Mouse (Mus musculus): ENCODE data around the gene Gm49510.

The Gm49510 gene

DNA sequence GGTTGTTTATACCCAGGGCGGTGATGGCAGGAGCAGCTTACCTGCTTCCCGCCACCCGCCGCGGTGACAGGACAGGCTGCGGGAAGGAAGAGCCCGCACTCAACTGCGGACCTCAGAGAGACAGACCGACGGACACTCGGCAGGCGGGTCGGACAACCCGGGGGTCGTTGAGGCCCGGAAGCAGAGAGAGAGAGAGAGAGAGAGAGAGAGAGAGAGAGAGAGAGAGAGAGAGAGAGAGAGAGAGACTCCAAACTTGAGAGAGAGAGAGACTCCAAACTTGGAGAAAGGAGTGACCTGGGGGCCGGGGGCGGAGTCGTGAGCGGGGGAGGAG lies at the start of gene Gm49510:
Gm49510 (plus strand) TSS at position 259 of the 331 bp plus-strand sequence.
- DNase-seq (ENCODE audit: low read depth, low spot score): no peak

DNA sequence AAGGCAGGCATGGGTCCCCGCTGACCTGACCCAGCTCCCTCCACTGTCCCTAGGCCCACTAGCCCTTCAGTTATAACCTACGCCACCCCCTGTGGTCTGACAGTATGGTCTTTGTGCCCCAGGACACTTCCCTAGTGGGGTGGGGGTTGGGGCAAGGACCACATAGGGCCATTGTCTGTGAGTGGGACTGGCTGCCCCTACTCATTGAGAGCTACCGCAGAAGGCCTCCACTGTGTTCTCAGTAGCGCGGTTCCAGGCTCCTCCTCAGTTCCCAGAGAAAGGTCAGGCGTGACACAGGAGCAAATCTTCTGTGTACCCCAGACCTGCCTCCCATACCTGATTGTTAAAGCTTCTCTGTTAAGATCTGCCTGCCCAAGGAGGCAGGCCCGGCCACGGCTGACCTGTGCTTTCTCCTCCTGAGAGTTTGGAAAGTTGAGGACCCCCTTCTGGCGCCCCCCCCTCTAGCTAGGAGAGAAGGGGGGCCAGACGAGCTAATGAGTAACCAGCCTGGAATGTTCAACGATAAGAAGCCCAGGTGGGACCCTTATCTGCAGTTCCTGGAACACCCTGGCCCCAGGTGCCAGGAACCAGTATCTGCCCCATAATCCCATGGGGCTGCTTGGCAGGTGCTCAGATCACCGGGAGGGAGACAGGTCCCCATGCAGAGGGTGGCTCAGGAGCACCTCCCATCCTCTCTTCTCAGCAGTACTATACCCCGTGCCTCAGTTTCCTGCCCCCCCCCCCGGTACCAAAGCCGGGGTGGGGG lies 49.2 kb upstream of the Gm49510 start:
- DNase-seq (ENCODE audit: low read depth, low spot score): no peak

DNA sequence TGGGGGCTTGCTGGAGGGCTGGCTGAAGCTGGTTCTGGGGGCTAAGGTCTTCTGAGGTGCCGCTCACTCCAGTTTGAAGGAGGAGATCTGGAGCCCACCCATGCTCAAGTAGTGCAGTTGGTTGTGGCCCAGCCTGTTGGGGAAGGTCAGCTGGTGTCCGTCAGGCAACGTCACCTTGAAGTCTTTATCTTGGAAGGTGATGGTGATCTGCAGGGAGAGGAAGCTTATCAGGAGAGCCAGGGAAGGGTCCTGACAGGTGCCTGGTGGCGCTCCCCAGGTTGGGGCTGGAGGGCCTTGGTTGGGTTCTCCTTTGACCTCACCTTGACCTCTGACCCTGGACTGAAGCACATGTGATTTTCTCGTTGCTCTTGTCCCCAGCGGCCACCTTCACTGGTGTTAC lies 48.5 kb upstream of the Gm49510 start:
- no peak for DNase-seq (ENCODE audit: low read depth, low spot score)

DNA sequence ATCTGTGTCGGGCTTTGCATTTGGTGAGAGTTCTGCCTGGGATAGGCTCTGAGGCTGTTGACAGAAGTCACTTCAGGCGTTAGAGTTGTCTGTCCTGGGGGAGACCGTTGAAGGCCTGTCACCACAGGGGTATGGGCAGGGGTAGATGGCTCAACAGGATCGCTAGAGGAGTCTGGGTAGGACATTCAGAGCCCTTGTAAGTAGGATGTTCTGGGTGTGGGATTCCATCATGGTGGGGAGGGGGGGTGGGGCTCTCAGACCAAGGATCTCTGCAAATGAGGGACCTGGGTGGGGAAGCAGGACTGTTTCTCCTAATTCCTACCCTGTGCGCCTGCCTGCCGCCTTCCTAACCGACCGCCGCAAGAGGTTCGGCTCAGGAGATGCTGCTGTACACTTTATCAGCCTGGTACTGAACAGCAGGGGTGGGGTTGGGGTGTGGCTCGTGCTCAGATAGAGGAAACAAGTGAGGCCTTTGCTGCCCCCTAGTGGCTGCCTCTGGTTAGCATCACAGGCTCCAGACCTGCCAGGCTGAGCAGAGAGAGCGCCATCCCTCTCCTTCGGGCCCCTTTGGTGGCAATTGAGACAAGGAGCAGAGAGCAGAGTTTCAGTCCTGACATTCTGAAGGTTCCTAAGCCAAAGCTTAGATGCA lies 47.8 kb upstream of the Gm49510 start:
- DNase-seq (ENCODE audit: low read depth, low spot score): peak; percentile 82

DNA sequence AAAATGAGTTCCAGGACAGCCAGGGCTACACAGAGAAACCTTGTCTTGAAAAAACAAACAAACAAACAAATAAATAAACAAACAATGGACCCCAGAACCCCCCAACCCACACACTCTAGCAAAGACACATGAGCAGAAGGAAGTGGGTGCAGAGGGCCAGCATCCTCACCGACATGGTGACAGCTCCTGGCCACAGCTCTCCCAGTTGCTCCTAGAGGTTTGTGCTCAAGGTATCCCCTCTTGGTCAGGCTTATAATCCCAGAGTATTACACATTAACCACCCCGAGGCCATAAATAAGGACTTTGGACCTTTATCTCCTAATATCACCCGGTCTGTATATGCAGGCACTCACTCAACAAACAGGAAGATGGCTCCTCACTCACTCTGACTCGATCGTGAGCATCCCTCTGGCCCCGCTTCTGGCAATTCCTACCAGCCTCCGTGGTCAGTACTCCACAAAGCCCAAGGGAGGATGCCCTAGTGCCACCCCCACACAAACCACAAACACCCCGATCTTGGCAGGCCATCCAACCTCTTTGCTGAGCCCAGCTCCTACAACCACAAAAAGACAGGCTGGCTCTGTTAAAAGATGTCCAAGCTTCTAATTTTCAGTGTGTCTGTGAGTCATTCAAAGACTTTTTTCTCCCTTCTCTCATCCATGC lies 44.0 kb upstream of the Gm49510 start, which contains the start of gene Lgals2:
Lgals2 (minus strand) TSS at position 227 of the 663 bp plus-strand sequence.
- no peak for DNase-seq (ENCODE audit: low read depth, low spot score)

DNA sequence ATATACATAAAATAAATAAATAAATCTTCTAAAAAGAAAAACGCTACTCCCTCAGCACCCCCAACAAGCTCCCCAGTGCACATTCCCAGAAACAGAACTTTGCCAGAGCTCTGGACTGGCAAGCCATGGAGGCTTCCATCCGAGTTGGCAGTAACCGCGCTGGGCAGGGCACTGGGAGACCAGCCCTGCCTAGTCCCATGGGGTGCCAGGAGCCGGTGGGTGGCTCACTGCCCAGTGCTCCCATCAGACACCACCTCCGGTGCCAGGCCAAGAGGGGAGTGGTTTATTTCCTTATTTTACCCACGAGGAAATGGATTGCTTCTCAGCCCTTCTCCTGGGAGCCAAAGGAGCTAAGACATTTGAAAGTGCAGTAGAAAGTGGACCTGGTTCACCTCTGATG lies 42.5 kb upstream of the Gm49510 start:
- no peak for DNase-seq (ENCODE audit: low read depth, low spot score)

DNA sequence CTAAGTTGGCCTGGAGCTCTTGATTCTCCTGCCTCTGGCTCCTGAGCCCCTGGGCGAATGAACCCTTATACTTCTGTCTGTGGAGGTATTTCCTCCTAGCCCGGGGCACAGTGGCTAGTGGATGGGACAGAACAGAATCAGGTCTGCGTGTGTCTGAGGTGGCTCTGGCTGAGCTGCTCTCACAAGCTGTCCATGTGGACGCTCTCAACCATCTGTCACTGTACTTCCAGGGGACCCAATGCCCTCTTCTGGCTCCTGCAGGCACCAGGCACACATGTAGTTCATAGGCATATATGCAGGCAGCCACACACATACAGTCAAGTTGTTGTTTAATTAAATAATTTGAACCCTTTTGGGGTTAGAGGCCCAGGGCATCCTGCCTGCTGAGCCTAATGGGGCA lies 40.2 kb upstream of the Gm49510 start:
- no peak for DNase-seq (ENCODE audit: low read depth, low spot score)

DNA sequence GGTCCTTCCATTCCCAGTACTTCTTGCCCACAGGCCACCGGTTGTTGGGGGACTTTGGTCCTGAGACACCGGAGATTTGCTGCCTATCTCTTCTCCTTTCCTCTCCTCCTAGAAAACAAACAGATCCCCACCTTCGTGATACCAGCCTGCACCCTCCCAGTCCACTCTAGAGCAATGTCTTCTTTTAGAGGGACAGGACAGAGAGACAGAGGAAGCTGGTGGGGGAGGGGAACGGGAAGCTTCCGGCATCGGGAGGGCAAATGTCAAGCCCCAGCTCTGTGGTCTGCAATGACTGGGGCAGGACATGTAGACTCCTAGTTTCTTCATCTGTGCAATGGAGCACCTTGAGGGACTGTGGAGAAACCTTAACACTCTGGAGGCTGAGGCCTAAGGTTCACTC lies 39.8 kb upstream of the Gm49510 start:
- no peak for DNase-seq (ENCODE audit: low read depth, low spot score)

DNA sequence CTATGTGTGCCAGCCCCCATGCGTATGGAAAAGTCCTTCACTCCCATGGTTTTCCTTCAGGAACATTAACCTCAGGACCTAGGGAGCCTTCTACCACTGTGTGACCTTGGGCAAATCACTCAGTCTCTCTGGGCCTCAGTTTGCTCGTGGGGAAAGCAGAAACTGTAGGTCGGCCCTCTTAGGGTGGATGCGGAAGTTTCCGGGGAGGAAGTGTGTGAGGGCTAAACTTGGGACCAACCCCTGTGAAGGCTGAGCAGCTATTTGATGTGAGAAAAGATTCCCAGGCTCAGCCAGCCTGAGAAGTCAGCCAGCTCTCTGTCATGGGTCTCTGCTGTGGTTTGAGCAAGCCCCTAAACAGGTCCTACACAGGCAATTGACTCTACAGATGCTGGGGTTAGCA lies 37.2 kb upstream of the Gm49510 start:
- DNase-seq (ENCODE audit: low read depth, low spot score): no peak

DNA sequence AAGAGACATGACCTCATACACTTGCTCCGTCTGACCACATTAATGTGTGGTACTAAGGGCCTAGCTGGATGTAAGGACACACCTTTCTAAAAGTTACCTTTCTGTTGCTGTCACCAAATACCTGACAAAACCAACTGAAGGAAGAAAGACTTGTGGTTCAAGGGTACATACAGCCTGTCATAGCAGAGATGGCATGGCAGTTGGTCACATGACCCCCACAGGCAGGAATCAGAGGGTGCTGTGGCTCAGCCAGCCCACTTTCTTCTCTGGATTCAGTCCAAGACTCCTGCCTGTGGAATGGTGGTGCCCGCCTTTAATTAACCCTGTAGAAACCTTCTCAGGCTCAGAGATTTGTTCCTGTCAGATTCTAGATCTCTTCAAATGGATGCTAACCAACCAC lies 36.3 kb upstream of the Gm49510 start:
- no peak for DNase-seq (ENCODE audit: low read depth, low spot score)

DNA sequence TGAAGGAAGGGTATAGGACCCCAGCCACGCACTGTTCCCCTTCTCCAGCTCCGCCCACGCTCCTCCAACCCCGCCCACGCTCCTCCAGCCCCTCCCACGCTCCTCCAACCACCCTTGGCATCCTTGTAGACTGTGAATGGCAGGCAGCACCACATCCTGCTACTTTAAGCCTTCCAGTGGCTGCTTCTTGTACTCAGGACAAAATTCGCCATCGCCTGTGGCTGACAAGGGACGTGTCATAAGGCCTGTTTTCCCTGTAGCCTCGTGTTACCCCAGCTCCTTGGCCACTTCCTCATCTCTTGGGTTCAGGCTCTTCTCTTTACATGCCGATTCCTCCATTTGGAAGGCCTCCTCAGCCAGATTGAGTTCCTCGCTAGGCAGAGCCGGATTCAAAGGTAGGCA lies 35.6 kb upstream of the Gm49510 start:
- no peak for DNase-seq (ENCODE audit: low read depth, low spot score)

DNA sequence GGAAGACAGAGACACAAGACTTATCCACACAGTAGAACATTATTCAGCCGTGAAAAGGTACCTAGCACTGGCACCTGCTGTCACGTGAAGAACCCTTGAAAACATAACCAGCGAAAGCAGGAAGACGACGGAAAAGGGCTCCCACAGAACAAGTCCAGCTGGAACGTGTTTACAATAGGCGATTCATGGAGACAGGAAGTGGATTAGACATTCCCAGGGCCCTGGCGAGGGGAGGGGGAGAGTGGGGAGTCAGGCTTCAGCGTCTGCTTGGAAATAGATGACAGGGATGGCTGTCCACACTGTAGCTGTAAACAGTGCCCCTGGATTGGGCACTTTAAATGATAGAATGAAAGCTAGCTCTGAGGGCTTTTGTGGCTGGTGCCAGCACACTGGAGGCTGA lies 31.1 kb upstream of the Gm49510 start:
- no peak for DNase-seq (ENCODE audit: low read depth, low spot score)

DNA sequence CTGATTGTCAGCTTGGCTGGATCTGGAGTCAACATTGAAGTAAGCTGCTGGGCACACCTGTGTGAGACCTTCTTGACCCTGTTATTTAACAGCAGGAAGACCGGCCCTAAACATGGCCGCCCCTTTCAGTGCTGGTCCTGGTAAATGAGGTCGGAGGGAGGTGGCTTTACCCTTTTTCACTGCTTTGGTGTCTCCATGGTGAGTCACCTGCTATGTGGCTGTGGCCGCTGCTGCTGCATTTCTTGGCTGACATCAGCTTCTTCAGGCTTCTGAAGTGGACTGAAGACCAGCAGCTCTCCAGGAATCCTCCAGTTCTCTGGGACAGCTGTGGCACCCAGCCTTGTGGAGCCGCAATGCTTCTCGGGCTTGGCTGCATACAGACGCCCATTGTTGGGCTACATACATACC lies 30.6 kb upstream of the Gm49510 start:
- no peak for DNase-seq (ENCODE audit: low read depth, low spot score)

DNA sequence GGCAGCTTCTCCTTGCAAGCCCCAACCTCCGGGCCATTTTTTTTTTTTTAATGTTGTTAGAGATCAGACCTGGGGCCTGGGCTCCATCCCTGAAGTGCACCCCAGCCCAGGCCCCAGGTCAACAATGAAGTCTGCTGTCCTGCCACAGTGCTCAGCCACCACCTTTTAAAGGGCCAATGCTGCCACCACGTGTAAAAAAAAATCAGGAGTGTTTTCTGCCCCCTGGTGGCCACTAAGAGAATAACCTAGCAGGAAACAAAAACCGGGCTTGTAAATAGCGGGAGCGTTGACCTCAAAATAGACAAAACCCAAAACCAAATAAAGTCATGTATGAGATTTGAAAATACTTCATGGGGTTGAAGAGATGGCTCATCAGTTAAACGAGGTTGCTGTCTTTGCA lies 29.7 kb upstream of the Gm49510 start:
- peak; percentile 76 for DNase-seq (ENCODE audit: low read depth, low spot score)

DNA sequence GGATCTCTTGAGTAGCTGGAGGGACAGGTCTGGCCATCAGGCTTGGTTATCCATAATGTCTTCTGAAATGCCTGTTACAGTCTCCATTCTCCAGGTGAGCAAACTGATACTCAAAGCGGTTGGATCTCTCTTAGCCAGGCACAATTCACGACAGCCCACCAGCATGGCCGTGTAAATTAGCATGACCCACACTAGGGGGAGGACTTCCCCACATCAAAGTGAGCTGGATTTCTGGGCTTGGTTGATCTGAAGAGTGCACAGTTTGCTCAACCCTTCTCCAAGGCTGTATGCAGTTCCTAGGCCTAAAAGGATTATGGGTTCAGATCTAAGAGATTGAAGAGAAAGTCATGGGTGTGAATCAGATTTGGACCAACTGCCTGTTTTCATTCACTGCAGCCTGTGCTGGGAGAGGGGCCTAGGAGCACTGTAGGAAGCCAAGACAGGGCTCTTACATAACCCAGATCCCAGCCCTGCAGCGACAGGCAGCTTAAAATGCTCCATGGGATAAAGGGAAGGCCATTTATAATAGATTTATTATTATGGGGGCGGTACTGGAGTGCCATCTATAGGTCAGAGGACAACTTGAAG lies 27.4 kb upstream of the Gm49510 start:
- DNase-seq (ENCODE audit: low read depth, low spot score): no peak

DNA sequence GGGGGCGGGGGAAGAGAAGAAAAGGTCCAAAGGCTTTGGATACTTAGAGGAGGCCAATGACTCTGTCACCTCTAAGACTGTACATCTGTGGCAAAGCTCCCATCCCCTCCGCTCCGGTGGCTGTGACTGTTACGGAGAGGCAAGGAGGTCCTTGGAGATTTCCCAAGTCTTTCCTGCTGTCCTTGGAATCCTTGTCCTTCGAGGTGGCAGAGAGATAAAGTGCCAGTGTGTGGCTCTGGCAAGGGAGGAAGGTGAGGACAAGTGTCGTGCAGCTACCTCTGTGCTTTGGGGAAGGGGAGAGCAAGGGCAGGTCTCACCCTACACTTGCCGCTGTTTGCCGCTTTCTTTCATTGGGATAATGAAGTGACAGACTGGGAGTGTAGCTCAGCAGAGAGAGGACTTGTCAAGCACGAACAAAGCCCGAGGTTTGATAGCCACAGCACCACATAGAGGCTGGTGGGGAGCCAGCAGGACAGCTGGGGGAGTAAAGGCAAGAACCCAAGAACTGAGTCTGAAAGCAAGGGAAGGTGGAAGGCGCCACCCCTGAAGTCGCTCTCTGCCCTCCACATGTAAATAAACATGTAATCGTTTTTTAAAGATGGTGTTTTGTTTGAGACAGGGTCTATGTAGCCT lies 25.5 kb upstream of the Gm49510 start:
- peak; percentile 14 for DNase-seq (ENCODE audit: low read depth, low spot score)

DNA sequence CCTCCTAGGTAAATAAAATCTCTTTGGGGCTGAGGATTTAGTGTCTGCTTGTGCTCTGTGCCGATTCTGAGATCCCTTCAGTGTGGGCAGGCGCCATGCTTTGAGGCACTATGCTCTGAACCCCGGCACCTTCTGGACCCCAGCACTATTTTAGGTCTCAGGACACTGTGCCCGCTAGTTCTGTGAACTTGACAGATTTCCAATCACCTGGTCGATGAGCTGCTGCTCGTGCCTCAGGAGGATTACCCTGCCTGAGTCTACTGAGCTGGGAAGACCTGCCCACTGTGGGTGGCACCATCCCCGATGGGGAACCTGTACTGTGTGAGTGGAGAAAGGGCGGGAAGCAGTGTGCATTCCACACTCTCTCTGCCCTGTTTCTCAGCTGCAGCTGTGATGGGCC lies 24.5 kb upstream of the Gm49510 start:
- no peak for DNase-seq (ENCODE audit: low read depth, low spot score)

DNA sequence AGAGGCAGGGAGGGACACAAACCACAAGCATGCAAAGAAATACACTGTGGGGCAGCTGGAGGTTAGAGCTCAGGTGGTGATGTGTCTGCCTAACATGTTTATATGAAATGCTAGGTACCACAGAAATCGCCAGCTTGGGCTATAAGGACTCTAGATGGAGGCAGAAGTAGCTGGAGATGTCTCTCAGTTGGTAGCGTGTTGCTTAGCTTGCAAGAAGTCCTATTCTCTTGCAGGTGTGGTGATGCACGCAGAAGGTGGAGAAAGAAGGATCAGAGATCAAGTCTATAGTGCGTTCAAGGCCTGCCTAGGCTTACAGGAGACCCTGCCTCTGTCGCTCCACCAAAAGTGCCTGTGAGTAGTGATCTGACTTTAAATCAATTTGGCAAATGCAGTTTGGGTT lies 23.9 kb upstream of the Gm49510 start:
- DNase-seq (ENCODE audit: low read depth, low spot score): no peak

DNA sequence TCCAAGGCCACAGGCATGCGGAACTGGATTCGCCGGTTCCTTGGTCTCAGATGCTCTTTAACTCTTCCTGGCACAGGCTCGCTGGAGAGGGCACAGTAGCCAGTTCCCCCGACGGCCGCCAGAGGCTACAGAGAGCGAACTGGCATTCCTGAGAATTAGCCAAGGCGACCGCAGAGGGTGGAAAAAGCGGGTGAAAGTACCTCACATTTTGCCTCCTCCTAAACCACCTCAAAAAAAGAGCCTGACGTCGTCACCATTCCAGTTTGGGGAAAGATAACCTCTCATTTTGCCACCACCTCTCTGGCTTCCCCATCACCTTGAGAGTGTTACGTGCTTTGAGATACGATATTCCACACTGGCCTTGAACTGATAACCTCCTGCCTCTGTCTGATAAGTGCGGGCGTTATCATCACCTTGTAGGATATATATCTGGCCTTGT lies 23.2 kb upstream of the Gm49510 start:
- DNase-seq (ENCODE audit: low read depth, low spot score): peak; percentile 70

DNA sequence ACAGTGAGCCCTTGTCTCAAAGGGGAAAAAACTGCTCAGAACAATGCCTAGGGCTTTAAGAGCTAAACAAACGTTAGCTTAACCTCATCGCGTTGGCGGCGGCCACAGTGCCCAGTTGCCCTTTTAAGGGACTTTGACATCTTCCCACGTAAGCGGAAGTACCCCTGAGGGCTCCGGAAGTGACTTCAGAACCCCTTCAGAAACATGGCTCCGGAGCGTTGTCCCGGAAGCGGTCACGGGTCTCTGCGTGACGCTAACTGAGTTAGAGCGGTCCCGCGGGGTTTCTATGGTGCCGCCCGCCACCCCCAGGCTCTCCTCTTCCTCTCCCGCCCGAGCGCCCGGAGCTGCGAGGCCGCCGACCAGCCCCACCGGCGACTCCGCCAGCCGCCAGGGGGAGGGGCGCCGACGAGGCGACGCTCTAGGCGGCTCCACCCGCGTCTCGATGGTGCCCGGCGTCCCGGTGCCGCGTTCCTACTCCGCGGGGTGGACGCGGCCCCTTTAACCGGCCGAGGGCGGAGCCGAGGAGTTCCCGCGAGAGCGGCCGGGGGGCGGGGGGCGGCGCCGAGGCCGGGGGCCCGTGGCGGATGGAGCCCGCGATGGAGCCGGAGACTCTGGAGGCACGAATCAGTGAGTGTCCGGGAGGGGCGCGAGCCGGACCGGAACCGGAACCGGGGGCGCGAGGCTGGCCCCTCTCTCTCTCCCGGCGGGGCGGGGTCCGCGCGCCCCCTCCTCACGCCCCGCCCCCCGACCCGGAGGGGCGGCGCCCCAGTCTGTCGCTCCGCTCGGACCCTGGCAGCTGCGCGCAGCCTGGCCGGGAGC lies 22.3 kb upstream of the Gm49510 start, which contains the start of gene Gga1:
Gga1 (plus strand) TSS at position 200 of the 819 bp plus-strand sequence.
- peak; percentile 98 for DNase-seq (ENCODE audit: low read depth, low spot score)

DNA sequence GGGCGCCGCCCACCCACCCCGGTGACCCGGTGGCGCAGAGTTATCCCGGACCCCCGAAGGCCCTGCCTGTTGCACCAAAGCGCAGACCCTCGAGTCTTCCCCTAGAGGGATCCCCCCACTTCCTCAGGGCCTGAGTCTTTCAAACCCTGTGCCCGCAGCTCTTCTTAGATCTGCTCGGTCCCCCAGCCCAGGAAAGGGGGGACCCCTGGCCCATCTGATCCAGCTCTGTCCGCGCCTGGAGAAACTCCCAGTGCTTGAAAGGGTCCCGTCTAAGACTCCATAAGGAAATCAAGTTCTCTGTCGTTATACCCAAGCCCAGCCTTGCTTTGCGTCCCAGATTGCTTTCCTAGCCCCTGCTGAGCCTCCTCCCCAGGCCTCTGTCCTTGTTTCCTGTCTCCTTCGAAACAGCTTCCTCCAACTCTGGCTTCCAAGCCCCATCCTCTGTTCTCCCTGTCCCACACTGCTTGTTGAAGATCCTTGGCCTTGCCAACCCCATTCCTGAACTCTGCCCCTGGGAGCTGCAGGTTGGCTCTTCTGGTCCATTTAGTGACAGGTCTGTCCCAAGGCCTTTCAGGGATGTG lies 21.6 kb upstream of the Gm49510 start:
- DNase-seq (ENCODE audit: low read depth, low spot score): no peak

All from A20 (cell line).